Mouse (Mus musculus) liver, adult (tissue): ENCODE measurements around the gene Tnfaip3.

Experiments
- GATA4 ChIP-seq: IDR thresholded peaks from 2 replicates; pipeline ENCODE4 v1.6.1; 2014; ENCODE audit warnings: mild to moderate bottlenecking, low read length; ENCODE audit not compliant: insufficient replicate concordance

Tnfaip3 gene

GRCm38 (mm10) chr10:18996331-18996730, 19.1 kb downstream of the Tnfaip3 start:
- no peak for TF ChIP-seq GATA4

GRCm38 (mm10) chr10:18995465-18996261, 19.8 kb downstream of the Tnfaip3 start:
- TF ChIP-seq GATA4: no peak

- TF ChIP-seq GATA4: no peak
These were observed 22.5 kb downstream of the Tnfaip3 start for GRCm38 (mm10) chr10:18992971-18993370.

GRCm38 (mm10) chr10:18991057-18991456, 24.4 kb downstream of the Tnfaip3 start:
- TF ChIP-seq GATA4: no peak

DNA sequence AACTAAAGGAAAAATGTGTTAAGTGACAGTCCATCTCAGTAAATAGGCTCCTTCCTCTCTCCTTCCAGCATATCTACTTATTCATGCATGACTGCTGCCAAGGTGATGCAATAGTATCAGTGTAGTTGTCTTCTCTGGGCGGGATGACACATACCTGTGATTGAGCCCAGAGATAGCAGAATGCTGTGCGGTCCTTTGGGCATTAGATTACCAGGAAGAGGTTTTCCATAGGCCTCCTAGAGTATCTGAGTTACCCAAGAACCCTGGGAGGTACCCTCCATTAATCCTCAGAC, 27.6 kb downstream of the Tnfaip3 start:
- no peak for TF ChIP-seq GATA4

DNA sequence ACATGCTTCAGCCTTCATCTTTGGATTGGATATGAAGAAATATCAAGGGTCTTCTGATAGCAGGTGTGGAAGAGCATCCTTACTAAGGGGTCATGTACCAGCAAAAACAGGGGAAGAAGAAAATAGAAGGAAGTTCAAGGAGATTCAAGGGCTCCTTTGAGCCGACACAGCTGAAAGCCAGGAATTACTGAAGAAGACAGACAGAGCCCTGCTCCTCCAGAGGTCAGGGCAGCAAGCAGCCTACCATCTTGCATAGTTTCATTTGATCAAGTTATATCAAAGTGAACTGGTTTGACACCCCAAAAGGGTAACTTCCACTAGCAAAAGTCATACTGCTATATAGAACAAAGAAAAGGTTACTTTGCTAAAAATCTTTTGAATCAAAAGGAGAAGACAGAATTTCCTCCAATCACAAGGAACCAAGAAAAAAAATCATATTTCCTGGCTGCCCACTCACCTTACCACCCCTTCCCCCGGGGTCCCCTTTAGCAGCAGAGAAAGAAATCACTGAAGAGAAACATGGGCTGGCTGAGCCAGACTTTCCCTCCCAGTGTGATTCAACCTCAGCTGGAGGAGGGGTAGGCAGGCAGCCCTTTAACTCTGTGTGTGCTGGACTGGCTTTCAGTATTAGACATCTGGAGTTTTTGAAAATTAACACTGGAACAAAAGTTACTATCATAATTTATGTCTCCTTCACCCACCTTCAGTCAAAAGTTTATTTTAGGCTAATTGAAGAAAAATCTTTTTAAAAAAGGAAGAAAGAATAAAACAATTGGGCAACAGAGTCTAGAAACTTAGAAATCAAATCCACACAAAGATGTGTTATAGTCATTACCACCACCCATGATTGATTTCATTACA, 28.2 kb downstream of the Tnfaip3 start:
- TF ChIP-seq GATA4: no peak

DNA sequence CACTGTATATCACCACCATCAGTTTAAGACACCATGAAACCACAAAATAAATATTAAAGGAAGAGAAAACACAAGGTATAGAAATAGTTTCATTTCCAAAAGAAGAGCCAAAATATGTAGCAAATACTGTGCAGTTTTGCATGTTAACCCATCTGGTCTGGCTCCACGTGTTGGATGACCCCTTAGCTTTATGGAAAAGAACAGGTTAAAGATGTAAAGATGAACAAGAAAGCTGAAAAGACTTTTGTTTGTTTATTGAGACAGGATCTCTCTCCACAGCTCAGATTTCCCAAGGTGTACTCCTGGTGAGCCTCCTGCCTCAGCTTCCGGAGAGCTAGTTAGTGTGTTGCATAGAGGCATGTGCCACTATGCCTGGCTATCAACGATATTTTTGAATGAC, 29.9 kb downstream of the Tnfaip3 start:
- TF ChIP-seq GATA4: no peak

GRCm38 (mm10) chr10:18983514-18983913, 31.9 kb downstream of the Tnfaip3 start:
- TF ChIP-seq GATA4: no peak

GRCm38 (mm10) chr10:18974486-18974885, 41.0 kb downstream of the Tnfaip3 start:
- no peak for TF ChIP-seq GATA4

- TF ChIP-seq GATA4: no peak
These were observed 48.6 kb downstream of the Tnfaip3 start for GRCm38 (mm10) chr10:18966893-18967292.

GRCm38 (mm10) chr10:18965601-18966000, 49.9 kb downstream of the Tnfaip3 start:
- TF ChIP-seq GATA4: no peak

GRCm38 (mm10) chr10:18964856-18965255, 50.6 kb downstream of the Tnfaip3 start:
- TF ChIP-seq GATA4: peak; percentile 15; the same call in 1 of the 2 replicates

DNA sequence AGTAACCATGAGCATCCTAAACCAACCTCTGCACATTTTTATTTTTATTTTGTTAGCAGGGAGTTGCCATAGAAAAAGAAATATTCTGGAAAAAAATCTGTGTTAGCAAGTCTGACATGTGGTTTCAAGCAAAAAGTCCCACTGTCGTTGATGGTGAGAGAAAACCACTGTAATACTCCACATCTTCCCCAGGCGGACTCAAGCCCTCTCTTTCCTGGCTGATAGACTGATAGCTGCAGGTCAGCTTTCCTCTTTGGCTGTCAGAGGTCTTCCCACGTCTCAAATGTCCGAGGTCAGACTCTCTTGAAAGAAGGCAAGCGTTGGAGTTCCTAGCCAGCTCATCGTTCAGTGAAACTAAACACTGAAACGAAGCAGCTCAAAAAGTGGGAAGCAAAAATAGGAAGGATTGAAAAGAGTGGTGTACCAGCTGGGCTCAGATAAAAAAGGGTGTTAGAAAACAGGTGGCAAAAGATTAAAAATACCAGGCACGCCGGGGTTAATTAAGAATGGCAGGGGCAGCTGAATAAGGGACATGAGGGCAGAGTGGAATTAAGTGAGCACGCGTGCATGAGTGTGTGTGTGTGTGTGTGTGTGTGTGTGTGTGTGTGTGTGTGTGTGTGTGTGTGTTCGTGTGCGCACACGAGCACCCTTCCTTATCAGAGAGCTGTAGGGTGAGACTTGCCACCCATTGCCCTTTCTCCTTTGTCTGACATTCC, 55.5 kb downstream of the Tnfaip3 start:
- no peak for TF ChIP-seq GATA4

- no peak for TF ChIP-seq GATA4
These were observed 61.8 kb downstream of the Tnfaip3 start for GRCm38 (mm10) chr10:18953706-18954071.

DNA sequence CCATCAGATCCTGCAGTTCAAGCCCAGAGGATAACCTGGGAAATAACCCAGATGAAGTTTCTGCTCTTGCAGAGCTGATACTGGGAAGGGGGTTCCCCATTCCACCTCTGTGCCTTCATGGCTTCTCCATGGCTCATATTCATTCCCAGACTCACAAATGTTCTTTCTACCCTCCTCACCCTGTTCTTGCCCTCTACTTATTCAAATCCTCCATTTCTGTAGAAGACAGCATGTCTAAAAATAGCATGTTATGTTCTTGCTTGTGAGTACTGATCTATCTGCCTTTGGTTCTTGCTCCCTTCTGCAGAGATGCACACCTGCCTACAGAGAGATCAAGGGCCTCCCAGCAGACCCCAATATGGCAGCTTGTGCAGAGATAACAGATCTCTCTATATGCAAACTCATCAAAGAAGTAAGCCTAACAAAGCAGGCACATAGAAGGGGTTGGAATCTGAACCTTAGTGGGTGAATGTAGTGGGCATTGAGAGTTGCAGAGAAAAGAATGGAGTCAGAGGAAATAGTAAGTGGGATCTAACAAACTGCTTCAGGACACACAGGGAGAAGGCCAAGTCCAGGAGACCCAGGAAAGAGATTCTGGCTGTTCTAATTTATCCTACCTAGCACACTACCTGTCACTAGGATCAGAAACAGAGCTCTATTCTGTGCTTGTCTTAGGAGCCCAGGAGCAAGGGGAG, 62.3 kb downstream of the Tnfaip3 start:
- TF ChIP-seq GATA4: no peak
